ENCODE assay signal across 8 mouse cellular contexts in genomic region chr3:98280204-98280932, GRCm38 (mm10). TPM values are rescaled to one million over a fixed set of nuclear protein-coding genes. Genes with fewer than 3 reads are reported as not detected.
DNase-seq lines count a peak whose midpoint lies in the region; ATAC-seq lines count a peak whose summit lies in the region.

Gene Hmgcs2, plus strand, starts transcription at chr3:98280435.

- intact Hi-C loops in left cerebral cortex, postnatal 4 days (cut with DNase I): no loop called here

- H3K4me1 ChIP-seq in forebrain, embryonic 16.5 days (replicated peaks; ENCODE audit: control insufficient read depth, insufficient read depth, low read length): 0 out of 2 replicates have a peak, but pooled peaks cover 3% of the 10 kb centered on the region
- H3K4me1 ChIP-seq in hindbrain, embryonic 11.5 days (replicated peaks; ENCODE audit: control insufficient read depth, insufficient read depth, low read length): no peaks in the 10 kb centered on the region
- H3K4me1 ChIP-seq in limb, embryonic 15.5 days: peaks cover 16% of the 10 kb centered on the region
- H3K4me1 ChIP-seq in midbrain, embryonic 15.5 days: no peaks in the 10 kb centered on the region

- H3K36me3 ChIP-seq in forebrain, embryonic 16.5 days (ENCODE audit: control insufficient read depth, insufficient read depth): no peaks in the 10 kb centered on the region
- H3K36me3 ChIP-seq in hindbrain, embryonic 11.5 days (ENCODE audit: control insufficient read depth, insufficient read depth, low read length): no peaks in the 10 kb centered on the region
- no peaks in the 10 kb centered on the region for H3K36me3 ChIP-seq in limb, embryonic 15.5 days
- H3K36me3 ChIP-seq in midbrain, embryonic 15.5 days (replicated peaks): no peaks in the 10 kb centered on the region

- no peaks in the 10 kb centered on the region for H3K9me3 ChIP-seq in forebrain, embryonic 16.5 days (ENCODE audit: control insufficient read depth, low read length)
- no peaks in the 10 kb centered on the region for H3K9me3 ChIP-seq in hindbrain, embryonic 11.5 days (ENCODE audit: control insufficient read depth, low read length)
- no peaks in the 10 kb centered on the region for H3K9me3 ChIP-seq in limb, embryonic 15.5 days
- no peaks in the 10 kb centered on the region for H3K9me3 ChIP-seq in midbrain, embryonic 15.5 days

- no peak within 1 kb of the TSS for H3K4me2 ChIP-seq in forebrain, embryonic 16.5 days (ENCODE audit: low read length)
- no peak within 1 kb of the TSS for H3K4me2 ChIP-seq in hindbrain, embryonic 11.5 days (replicated peaks; ENCODE audit: low read depth, low read length)
- peak within 1 kb of the TSS; percentile 17; the same call in 1 of the 2 replicates for H3K4me2 ChIP-seq in limb, embryonic 15.5 days
- H3K4me2 ChIP-seq in midbrain, embryonic 15.5 days: 0 out of 2 replicates have a peak within 1 kb of the TSS, but pooled peaks have one; percentile 12

- peak; percentile 30 for DNase-seq in left cerebral cortex, postnatal 4 days
- DNase-seq in left cerebral cortex, adult 8-10 months (ENCODE audit: low spot score in 2 of 2): no peak
- peak; percentile 9 for DNase-seq in hindbrain, embryonic 11.5 days (ENCODE audit: low spot score)
- DNase-seq in thymus, postnatal 14 days: peak; percentile 45
- DNase-seq in c-Kit-positive CD71-positive TER-119-positive erythroid progenitor cells, embryonic 14.5 days (ENCODE audit: low spot score): no peak

- H3K27ac ChIP-seq in forebrain, embryonic 16.5 days (ENCODE audit: low read length): no peak within 1 kb of the TSS
- no peak within 1 kb of the TSS for H3K27ac ChIP-seq in hindbrain, embryonic 11.5 days (ENCODE audit: low read depth, low read length)
- H3K27ac ChIP-seq in limb, embryonic 15.5 days: 0 out of 2 replicates have a peak within 1 kb of the TSS, but pooled peaks have one; percentile 11
- H3K27ac ChIP-seq in midbrain, embryonic 15.5 days: no peak within 1 kb of the TSS

- H3K4me3 ChIP-seq in forebrain, embryonic 16.5 days (replicated peaks; ENCODE audit: low read length): no peak within 1 kb of the TSS
- H3K4me3 ChIP-seq in hindbrain, embryonic 11.5 days (ENCODE audit: low read depth, low read length): no peak within 1 kb of the TSS
- no peak within 1 kb of the TSS for H3K4me3 ChIP-seq in limb, embryonic 15.5 days
- H3K4me3 ChIP-seq in midbrain, embryonic 15.5 days: no peak within 1 kb of the TSS

- H3K27me3 ChIP-seq in forebrain, embryonic 16.5 days (replicated peaks; ENCODE audit: control insufficient read depth, insufficient read depth, low read length): no peaks in the 10 kb centered on the region
- no peaks in the 10 kb centered on the region for H3K27me3 ChIP-seq in hindbrain, embryonic 11.5 days (ENCODE audit: control insufficient read depth, insufficient read depth, low read length)
- H3K27me3 ChIP-seq in limb, embryonic 15.5 days: no peaks in the 10 kb centered on the region
- no peaks in the 10 kb centered on the region for H3K27me3 ChIP-seq in midbrain, embryonic 15.5 days (replicated peaks)

- ATAC-seq in forebrain, embryonic 16.5 days: peak; percentile 36; the same call in 1 of the 2 replicates
- ATAC-seq in hindbrain, embryonic 11.5 days (ENCODE audit: low FRiP score): peak; percentile 38
- ATAC-seq in limb, embryonic 15.5 days (ENCODE audit: insufficient number of reproducible peaks, low FRiP score, low TSS enrichment, low read depth): no peak
- ATAC-seq in midbrain, embryonic 15.5 days (replicated peaks): peak; percentile 69

- 68% methylated on average over 14 of the region's 14 CpGs for WGBS in forebrain, embryonic 16.5 days
- 68% methylated on average over 14 of the region's 14 CpGs for WGBS in hindbrain, embryonic 11.5 days
- 58% methylated on average over 14 of the region's 14 CpGs for WGBS in limb, embryonic 15.5 days
- WGBS in midbrain, embryonic 15.5 days: 66% methylated on average over 14 of the region's 14 CpGs

- no peak within 1 kb of the TSS for H3K9ac ChIP-seq in forebrain, embryonic 16.5 days (replicated peaks; ENCODE audit: low read depth, low read length)
- no peak within 1 kb of the TSS for H3K9ac ChIP-seq in hindbrain, embryonic 11.5 days (ENCODE audit: low read depth, low read length)
- H3K9ac ChIP-seq in limb, embryonic 15.5 days: no peak within 1 kb of the TSS
- no peak within 1 kb of the TSS for H3K9ac ChIP-seq in midbrain, embryonic 15.5 days

RNA-seq across cellular contexts. Expression of gene Hmgcs2, which starts in this region (rescaled TPM):
- total RNA-seq in left cerebral cortex, postnatal 4 days (2021): 10 to 100 TPM; 14.7 to 18.4 TPM
- total RNA-seq in left cerebral cortex, adult 8-10 months (2022): 1 to 10 TPM; 4.3 to 5.9 (median 4.9) TPM
- polyA plus RNA-seq in forebrain, embryonic 16.5 days (2015; fragmentation: Nextera tagmentation; extraction: Ambion mirVana): 10.8 and 12.8 TPM in 2 replicates
- polyA plus RNA-seq in hindbrain, embryonic 11.5 days (2014; fragmentation: Nextera tagmentation; extraction: Ambion mirVana): 2.9 and 5.2 TPM in 2 replicates
- 2.4 and 2.5 TPM in 2 replicates for polyA plus RNA-seq in limb, embryonic 15.5 days (2015; fragmentation: Nextera tagmentation; extraction: Ambion mirVana)
- polyA plus RNA-seq in midbrain, embryonic 15.5 days (2015; fragmentation: Nextera tagmentation; extraction: Ambion mirVana): 22.9 and 26.8 TPM in 2 replicates

Comparison
In these comparisons a context has a peak if more than half of its experiments do, and no peak if none do; other contexts are left out.
1. DNase-seq: peak in left cerebral cortex, postnatal 4 days (single experiment), hindbrain, embryonic 11.5 days (single experiment) and thymus, postnatal 14 days (single experiment); none in left cerebral cortex, adult 8-10 months (0 of 2) and c-Kit-positive CD71-positive TER-119-positive erythroid progenitor cells, embryonic 14.5 days (single experiment).
2. H3K4me2 ChIP-seq: peak in limb, embryonic 15.5 days (single experiment) and midbrain, embryonic 15.5 days (single experiment); none in forebrain, embryonic 16.5 days (single experiment) and hindbrain, embryonic 11.5 days (single experiment).